Mouse (Mus musculus): Measurements from ENCODE around the gene Iqcb1. TPM values are rescaled to one million over a fixed set of nuclear protein-coding genes. Genes with fewer than 3 reads are reported as not detected.

The Iqcb1 gene
- total and polyA plus RNA-seq, 3 experiments = 41.0 to 47.7 (median 46.4) TPM

DNA sequence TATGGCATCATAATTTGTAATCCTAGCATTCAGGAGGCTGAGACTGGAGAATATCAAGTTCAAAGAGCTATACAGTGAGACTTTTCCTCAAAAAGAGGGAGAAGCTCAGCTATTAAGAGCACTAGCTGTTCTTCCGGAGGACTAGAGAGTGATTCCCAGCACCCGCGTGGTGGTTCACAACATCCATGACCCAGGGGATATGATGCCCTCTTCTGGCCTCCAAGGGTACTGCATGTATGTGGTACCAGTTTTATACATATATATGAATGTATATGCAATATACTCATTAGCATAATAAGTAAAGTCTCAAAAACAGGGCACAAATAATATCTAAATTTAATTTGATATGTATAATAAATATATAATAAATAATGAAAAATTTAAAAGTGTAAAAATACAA lies 25.8 kb upstream of the Iqcb1 start:
- peaks cover 6% of the 10 kb centered on the region for H3K9me3 ChIP-seq (replicated peaks; ENCODE audit: low read length)
- H3K27ac ChIP-seq (ENCODE audit: insufficient read depth, low read depth) = no peak overlapping the region
- no peaks in the 10 kb centered on the region for H3K36me3 ChIP-seq (replicated peaks in 1 of 2; ENCODE audit: control insufficient read depth in 1 of 2, insufficient read depth in 1 of 2, low read length in 1 of 2)
- H3K4me1 ChIP-seq (ENCODE audit: control insufficient read depth in 1 of 2, insufficient read depth in 2 of 2) = peaks cover 0 to 4% of the 10 kb centered on the region in 2 experiments; a peak in 1 of 4 replicates
- no peak overlapping the region for H3K4me3 ChIP-seq (replicated peaks in 1 of 3; ENCODE audit: low read depth in 2 of 3, low read length in 2 of 3, poor library complexity in 1 of 3)
- H3K27me3 ChIP-seq (replicated peaks) = no peaks in the 10 kb centered on the region
- no peak for DNase-seq (ENCODE audit: extremely low read depth)
- H3K79me2 ChIP-seq (replicated peaks; ENCODE audit: control insufficient read depth, extremely low read depth, insufficient read depth, poor library complexity, severe bottlenecking) = no peaks in the 10 kb centered on the region
- H3K9ac ChIP-seq (ENCODE audit: insufficient read depth, low read depth) = no peak overlapping the region
- peak; percentile 31 to 53; a peak in 2 of 4 replicates for TF ChIP-seq CTCF (conservative IDR thresholded peaks at IDR 0.05 in 1 of 2, IDR thresholded peaks at IDR 0.05 in 1 of 2; ENCODE audit: low read depth in 2 of 2, low read length in 2 of 2)
- TF ChIP-seq MYC (IDR thresholded peaks at IDR 0.05; ENCODE audit: low read depth, low read length) = no peak
- TF ChIP-seq USF2 (conservative IDR thresholded peaks at IDR 0.05; ENCODE audit: low read depth, low read length) = no peak
- dilution Hi-C loops (cut with MboI; ENCODE audit: extremely low pct_ligation_motif_present, extremely low pct_unique_long_range_greater_than_20kb, low sequenced_read_pairs) = no loop called here
- H3K4me2 ChIP-seq (ENCODE audit: insufficient read depth, low read depth, poor library complexity, severe bottlenecking) = no peak overlapping the region
- in situ Hi-C loops (cut with MboI; ENCODE audit: low pct_ligation_motif_present, low pct_unique_long_range_greater_than_20kb, low sequenced_read_pairs) = no loop called here

DNA sequence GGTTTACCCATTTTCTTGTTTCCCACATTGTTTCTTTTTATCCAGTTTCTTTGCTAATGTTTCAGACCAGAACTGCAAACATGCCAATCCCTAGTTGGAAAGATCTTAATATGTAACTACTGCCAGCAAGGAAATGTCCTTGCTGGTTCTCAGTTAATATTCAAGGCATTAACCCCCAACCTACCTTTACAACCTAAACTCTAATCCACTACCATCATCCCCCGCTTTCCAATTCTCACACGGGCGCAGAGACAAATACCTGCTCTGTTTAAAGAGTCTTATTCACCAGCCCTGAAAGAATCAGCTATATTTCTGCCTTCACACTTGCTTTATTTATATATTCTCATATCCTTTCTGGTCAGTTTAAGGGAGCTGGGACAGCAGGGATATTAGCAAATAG lies 19.6 kb upstream of the Iqcb1 start:
- H3K27me3 ChIP-seq (replicated peaks) = no peaks in the 10 kb centered on the region
- H3K4me3 ChIP-seq (replicated peaks in 1 of 3; ENCODE audit: low read depth in 2 of 3, low read length in 2 of 3, poor library complexity in 1 of 3) = no peak overlapping the region
- H3K9ac ChIP-seq (ENCODE audit: insufficient read depth, low read depth) = no peak overlapping the region
- TF ChIP-seq NRF1 (IDR thresholded peaks at IDR 0.05; ENCODE audit: low read depth, low read length) (no peak), E2F4 (IDR thresholded peaks at IDR 0.05; ENCODE audit: insufficient replicate concordance, low read depth, low read length) (no peak)
- no peaks in the 10 kb centered on the region for H3K9me3 ChIP-seq (replicated peaks; ENCODE audit: low read length)
- H3K4me2 ChIP-seq (ENCODE audit: insufficient read depth, low read depth, poor library complexity, severe bottlenecking) = no peak overlapping the region
- H3K4me1 ChIP-seq (ENCODE audit: control insufficient read depth in 1 of 2, insufficient read depth in 2 of 2) = no peaks in the 10 kb centered on the region
- in situ Hi-C loops (cut with MboI; ENCODE audit: low pct_ligation_motif_present, low pct_unique_long_range_greater_than_20kb, low sequenced_read_pairs) (no loop called here), dilution Hi-C loops (cut with MboI; ENCODE audit: extremely low pct_ligation_motif_present, extremely low pct_unique_long_range_greater_than_20kb, low sequenced_read_pairs) (no loop called here)
- H3K27ac ChIP-seq (ENCODE audit: insufficient read depth, low read depth) = no peak overlapping the region
- DNase-seq (ENCODE audit: extremely low read depth) = no peak
- H3K79me2 ChIP-seq (replicated peaks; ENCODE audit: control insufficient read depth, extremely low read depth, insufficient read depth, poor library complexity, severe bottlenecking) = no peaks in the 10 kb centered on the region
- H3K36me3 ChIP-seq (replicated peaks in 1 of 2; ENCODE audit: control insufficient read depth in 1 of 2, insufficient read depth in 1 of 2, low read length in 1 of 2) = no peaks in the 10 kb centered on the region

DNA sequence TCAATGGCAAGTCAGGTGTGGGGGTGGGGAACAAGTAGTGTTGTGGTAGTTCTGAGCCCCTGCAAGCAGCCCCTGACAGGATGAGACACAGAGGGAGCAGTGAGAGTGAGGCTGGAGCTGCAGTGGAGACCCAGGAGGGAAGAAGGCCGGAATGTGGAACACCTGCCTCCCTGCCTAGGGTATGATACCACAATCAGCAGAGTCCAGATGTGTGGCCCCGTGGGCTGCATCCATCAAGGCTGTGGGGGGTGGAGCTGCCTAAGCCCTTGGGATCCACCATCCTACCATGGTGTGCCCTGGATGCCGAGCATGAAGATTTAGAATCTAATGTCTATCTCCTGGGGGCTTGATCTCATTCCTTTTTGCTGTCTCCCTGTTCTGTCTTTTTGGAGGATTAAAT lies 14.5 kb upstream of the Iqcb1 start:
- Histone ChIP-seq H3K27me3 (replicated peaks) (no peaks in the 10 kb centered on the region), H3K9ac (ENCODE audit: insufficient read depth, low read depth) (no peak overlapping the region), H3K79me2 (replicated peaks; ENCODE audit: control insufficient read depth, extremely low read depth, insufficient read depth, poor library complexity, severe bottlenecking) (no peaks in the 10 kb centered on the region), H3K4me1 (ENCODE audit: control insufficient read depth in 1 of 2, insufficient read depth in 2 of 2) (peaks cover 3% of the 10 kb centered on the region in 2 experiments; a peak in 1 of 4 replicates), H3K27ac (ENCODE audit: insufficient read depth, low read depth) (no peak overlapping the region), H3K9me3 (replicated peaks; ENCODE audit: low read length) (no peaks in the 10 kb centered on the region), H3K4me2 (ENCODE audit: insufficient read depth, low read depth, poor library complexity, severe bottlenecking) (no peak overlapping the region), H3K36me3 (replicated peaks in 1 of 2; ENCODE audit: control insufficient read depth in 1 of 2, insufficient read depth in 1 of 2, low read length in 1 of 2) (no peaks in the 10 kb centered on the region), H3K4me3 (replicated peaks in 1 of 3; ENCODE audit: low read depth in 2 of 3, low read length in 2 of 3, poor library complexity in 1 of 3) (no peak overlapping the region)
- dilution Hi-C loops (cut with MboI; ENCODE audit: extremely low pct_ligation_motif_present, extremely low pct_unique_long_range_greater_than_20kb, low sequenced_read_pairs) = no loop called here
- TF ChIP-seq IRF4 (IDR thresholded peaks at IDR 0.05; ENCODE audit: low read depth, low read length) (no peak), KAT2A (IDR thresholded peaks at IDR 0.05; ENCODE audit: insufficient replicate concordance, low read length) (no peak), E2F4 (IDR thresholded peaks at IDR 0.05; ENCODE audit: insufficient replicate concordance, low read depth, low read length) (no peak), GABPA (IDR thresholded peaks at IDR 0.05; ENCODE audit: insufficient replicate concordance, low read depth, low read length) (no peak), ZC3H11A (IDR thresholded peaks at IDR 0.05; ENCODE audit: low read depth, low read length) (no peak), CHD2 (IDR thresholded peaks at IDR 0.05; ENCODE audit: low read length) (no peak), JUN (IDR thresholded peaks at IDR 0.05; ENCODE audit: insufficient read depth, low read depth, low read length) (no peak), RCOR1 (conservative IDR thresholded peaks at IDR 0.05; ENCODE audit: low read depth, low read length) (no peak), UBTF (IDR thresholded peaks at IDR 0.05; ENCODE audit: low read depth, low read length) (no peak), ELF1 (IDR thresholded peaks at IDR 0.05; ENCODE audit: low read depth, low read length) (no peak), MAX (IDR thresholded peaks at IDR 0.05; ENCODE audit: low read length) (no peak), SMC3 (IDR thresholded peaks at IDR 0.05; ENCODE audit: low read depth, low read length) (no peak), TCF12 (IDR thresholded peaks at IDR 0.05; ENCODE audit: low read depth, low read length) (no peak), NRF1 (IDR thresholded peaks at IDR 0.05; ENCODE audit: low read depth, low read length) (no peak), HCFC1 (IDR thresholded peaks at IDR 0.05; ENCODE audit: low read depth, low read length) (no peak), CHD1 (IDR thresholded peaks at IDR 0.05; ENCODE audit: low read depth, low read length) (no peak), POLR2AphosphoS2 (IDR thresholded peaks at IDR 0.05; ENCODE audit: low read depth, low read length) (no peak)
- DNase-seq (ENCODE audit: extremely low read depth) = no peak
- in situ Hi-C loops (cut with MboI; ENCODE audit: low pct_ligation_motif_present, low pct_unique_long_range_greater_than_20kb, low sequenced_read_pairs) = loop anchor here (5.0 to 10.0 kb wide), 3 partner anchors 86 to 349 kb away; no protein-coding TSS in a partner anchor

Data from CH12.LX (cell line).